Mouse (Mus musculus) spleen, adult 2 months (tissue): ENCODE results near the gene Ldlrad3. TPM values are rescaled to one million over a fixed set of nuclear protein-coding genes. Genes with fewer than 3 reads are reported as not detected.

Experiments used
- DNase-seq, 2 experiments: peaks; one replicate each; pipeline versions ENCODE4 v3.0.0 to v3.0.0-alpha.2; 2012 to 2021; ENCODE audit warnings: low spot score in 2 of 2, low read depth in 1 of 2
- H3K27ac ChIP-seq: fragments of 200-500 bp; 2 replicates; pipeline ENCODE4 v1.5.1; 2012; ENCODE audit warnings: low read length, inconsistent platforms; ENCODE audit not compliant: insufficient read depth
- H3K27me3 ChIP-seq: fragments of 200-500 bp; 2 replicates; pipeline ENCODE4 v1.6.1; 2012; ENCODE audit warnings: mild to moderate bottlenecking, moderate library complexity, low read length, inconsistent platforms; ENCODE audit not compliant: control insufficient read depth, insufficient read depth
- H3K36me3 ChIP-seq: fragments of 200-500 bp; 2 replicates; pipeline ENCODE4 v1.6.1; 2012; ENCODE audit warnings: mild to moderate bottlenecking, low read length, inconsistent platforms; ENCODE audit not compliant: control insufficient read depth, insufficient read depth
- H3K4me1 ChIP-seq: fragments of 200-500 bp; 2 replicates; pipeline ENCODE4 v1.6.1; 2011; ENCODE audit warnings: inconsistent platforms; ENCODE audit not compliant: control insufficient read depth, insufficient read depth, insufficient read length
- H3K4me3 ChIP-seq: fragments of 200-500 bp; 2 replicates; pipeline ENCODE4 v1.5.1; 2011; ENCODE audit warnings: mild to moderate bottlenecking, inconsistent platforms; ENCODE audit not compliant: insufficient read depth, insufficient read length; ENCODE audit errors: extremely low read depth
- CTCF ChIP-seq: fragments of 200-500 bp; IDR thresholded peaks from 2 replicates; pipeline ENCODE4 v1.5.1; 2011; ENCODE audit warnings: mild to moderate bottlenecking, inconsistent platforms; ENCODE audit not compliant: insufficient read depth, insufficient read length, insufficient replicate concordance; ENCODE audit errors: extremely low read depth
- POLR2A ChIP-seq: fragments of 200-500 bp; IDR thresholded peaks from 2 replicates; pipeline ENCODE4 v1.6.1; 2011; ENCODE audit warnings: low read depth, low read length, inconsistent platforms
- WGBS: fragments of 180-500 bp; shearing (Covaris S2); methylation state at CpG from one replicate; pipeline ENCODE4 v1.1.7; 2018; 5-methylcytosine and 5-hydroxymethylcytosine counted together
- polyA plus RNA-seq: library from polyadenylated mRNA; depleted of rRNA; stranded (reverse); fragments of >200 nt; gene quantifications from 2 replicates; pipeline ENCODE4 v1.2.3, GENCODE M21; 2012

Ldlrad3 gene
- polyA plus RNA-seq, 1 experiment = 3.5 TPM

GRCm38 (mm10) chr2:102222749-102223148 is 36.6 kb upstream of the Ldlrad3 start:
- H3K36me3 ChIP-seq = no peaks in the 10 kb centered on the region
- no peak overlapping the region for H3K4me3 ChIP-seq
- no peaks in the 10 kb centered on the region for H3K27me3 ChIP-seq
- TF ChIP-seq CTCF = no peak
- TF ChIP-seq POLR2A = no peak
- peak; percentile 13 to 15 for DNase-seq
- peaks cover 10% of the 10 kb centered on the region; the same call in 1 of the 2 replicates for H3K4me1 ChIP-seq
- 58% methylated on average over 3 of the region's 3 CpGs for WGBS
- peak overlapping the region; percentile 54 for H3K27ac ChIP-seq

- Histone ChIP-seq H3K4me3 (no peak overlapping the region), H3K27ac (no peak overlapping the region), H3K36me3 (no peaks in the 10 kb centered on the region), H3K27me3 (no peaks in the 10 kb centered on the region), H3K4me1 (no peaks in the 10 kb centered on the region; the same call in 1 of the 2 replicates)
- no peak for DNase-seq
- TF ChIP-seq CTCF = no peak
- TF ChIP-seq POLR2A = no peak
- whole genome bisulfite sequencing = 88% methylated on average over 1 of the region's 1 CpGs
These were observed 30.6 kb upstream of the Ldlrad3 start for GRCm38 (mm10) chr2:102216817-102217216.

GRCm38 (mm10) chr2:102212096-102212495 is 25.9 kb upstream of the Ldlrad3 start:
- peaks cover 3% of the 10 kb centered on the region for H3K4me1 ChIP-seq
- no peak overlapping the region for H3K27ac ChIP-seq
- H3K36me3 ChIP-seq = no peaks in the 10 kb centered on the region
- no peak for DNase-seq
- no peaks in the 10 kb centered on the region for H3K27me3 ChIP-seq
- H3K4me3 ChIP-seq = no peak overlapping the region
- TF ChIP-seq POLR2A (no peak), CTCF (no peak)
- 70% methylated on average over 4 of the region's 4 CpGs for WGBS

GRCm38 (mm10) chr2:102205672-102206399 is 19.7 kb upstream of the Ldlrad3 start:
- 53% methylated on average over 14 of the region's 14 CpGs for WGBS
- Histone ChIP-seq H3K4me3 (no peak overlapping the region), H3K27me3 (no peaks in the 10 kb centered on the region), H3K27ac (no peak overlapping the region), H3K4me1 (peaks cover 3% of the 10 kb centered on the region), H3K36me3 (no peaks in the 10 kb centered on the region)
- no peak for DNase-seq
- TF ChIP-seq CTCF (no peak), POLR2A (no peak)

- H3K4me3 ChIP-seq = no peak overlapping the region
- H3K27me3 ChIP-seq = no peaks in the 10 kb centered on the region
- no peak for TF ChIP-seq CTCF
- TF ChIP-seq POLR2A = no peak
- peaks cover 3% of the 10 kb centered on the region for H3K4me1 ChIP-seq
- no peaks in the 10 kb centered on the region for H3K36me3 ChIP-seq
- no peak for DNase-seq
- no peak overlapping the region for H3K27ac ChIP-seq
These were observed 17.3 kb upstream of the Ldlrad3 start for GRCm38 (mm10) chr2:102203478-102203877.

GRCm38 (mm10) chr2:102202211-102202770 is 16.1 kb upstream of the Ldlrad3 start:
- no peak for DNase-seq
- TF ChIP-seq POLR2A (no peak), CTCF (no peak)
- no peak overlapping the region for H3K27ac ChIP-seq

GRCm38 (mm10) chr2:102201198-102201948 is 15.2 kb upstream of the Ldlrad3 start:
- Histone ChIP-seq H3K4me3 (no peak overlapping the region), H3K4me1 (no peaks in the 10 kb centered on the region), H3K27me3 (no peaks in the 10 kb centered on the region), H3K27ac (no peak overlapping the region), H3K36me3 (no peaks in the 10 kb centered on the region)
- DNase-seq = peak in 1 of 2 experiments; percentile 8
- TF ChIP-seq CTCF (no peak), POLR2A (no peak)
- WGBS = 54% methylated on average over 13 of the region's 14 CpGs

More at GRCm38 (mm10) chr2:102202211-102202770, 16.1 kb upstream of the Ldlrad3 start:
- no peaks in the 10 kb centered on the region for H3K36me3 ChIP-seq
- H3K27me3 ChIP-seq = no peaks in the 10 kb centered on the region
- WGBS = 71% methylated on average over 2 of the region's 2 CpGs
- no peaks in the 10 kb centered on the region for H3K4me1 ChIP-seq
- H3K4me3 ChIP-seq = no peak overlapping the region
